Mouse (Mus musculus) heart, adult 18-20 months (tissue): ENCODE measurements around the gene Olfr969. TPM values are rescaled to one million over a fixed set of nuclear protein-coding genes. Genes with fewer than 3 reads are reported as not detected.
"Not testable (repeated sequence)": the region's sequence is repeated elsewhere in the genome, so short reads cannot be mapped to it uniquely, and the experiment has no call there.

ENCODE experiments used
- DNase-seq, 2 experiments: peaks; one replicate each; pipeline ENCODE4 v3.0.0; 2021 to 2022; ENCODE audit warnings: mixed read lengths in 1 of 2
- long read RNA-seq, 2 experiments: library from polyadenylated mRNA; stranded (forward); transcript quantifications; one replicate each; pipeline ENCODE4 v2.0.0; 2021
- total RNA-seq, 2 experiments: library from RNA; stranded (reverse); gene quantifications; 2 replicates each; pipeline ENCODE4 v1.2.3; 2021

Gene Olfr969
- total RNA-seq = not detected
- long read RNA-seq, experiment 1 = 0 reads
- long read RNA-seq, experiment 2 = 0 reads

DNA sequence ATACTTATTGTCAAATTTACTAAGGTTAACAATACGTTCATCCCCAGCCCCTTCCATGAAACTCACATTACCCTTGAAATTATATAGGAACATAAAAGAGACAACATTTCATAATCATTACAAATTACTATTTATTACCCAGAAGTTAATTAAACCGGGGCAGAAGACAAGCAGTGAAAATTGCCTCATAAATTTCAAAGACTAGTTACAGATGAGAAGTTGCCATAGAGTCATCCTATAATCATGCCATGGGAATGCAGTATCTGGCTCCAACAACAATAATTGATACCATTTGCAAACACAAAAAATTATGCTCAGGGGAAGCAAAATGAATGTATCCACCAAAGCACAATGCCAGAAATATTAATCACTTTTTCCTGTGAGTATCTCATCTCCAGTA lies at the start of gene Olfr969:
Olfr969 (plus strand) TSS at position 388 of the 400 bp plus-strand sequence.
- no peak for DNase-seq

GRCm38 (mm10) chr9:39745949-39746348 lies 44.8 kb upstream of the Olfr969 start, which contains the start of gene Olfr967:
TSS of gene Olfr967 (plus strand) at chr9:39746249.
- DNase-seq = no peak

- no peak for DNase-seq
Observed at GRCm38 (mm10) chr9:39746428-39746827, 44.3 kb upstream of the Olfr969 start.

GRCm38 (mm10) chr9:39783153-39783552 lies 7.6 kb upstream of the Olfr969 start, which contains the start of gene Olfr968:
TSS of gene Olfr968 (minus strand) at chr9:39783253.
- DNase-seq = no peak

- no peak for DNase-seq
Observed at GRCm38 (mm10) chr9:39808560-39808959, 17.8 kb downstream of the Olfr969 start, which contains the start of gene Olfr970. TSS of gene Olfr970 (plus strand) at chr9:39808860.

GRCm38 (mm10) chr9:39836576-39836975 lies 45.8 kb downstream of the Olfr969 start, which contains the start of gene Olfr971:
TSS of gene Olfr971 (plus strand) at chr9:39836876.
- DNase-seq = not testable (repeated sequence)

Other genes starting within 250 kb of the Olfr969 start
- not detected for gene Olfr958, start 236.9 kb upstream of the Olfr969 start, total RNA-seq
- not detected for gene Olfr959, start 215.4 kb upstream of the Olfr969 start, total RNA-seq
- gene AW551984, start 186.5 kb upstream of the Olfr969 start, total RNA-seq = under 1 TPM; 0.13 to 0.22 TPM
- gene Olfr148, start 180.3 kb upstream of the Olfr969 start, total RNA-seq = not detected
- gene Olfr960, start 169.6 kb upstream of the Olfr969 start, total RNA-seq = not detected
- not detected for gene Olfr961, start 145.9 kb upstream of the Olfr969 start, total RNA-seq
- gene Olfr963, start 123.7 kb upstream of the Olfr969 start, total RNA-seq = not detected
- gene Olfr149, start 83.8 kb upstream of the Olfr969 start, total RNA-seq = not detected
- gene Olfr965, start 79.6 kb upstream of the Olfr969 start, total RNA-seq = not detected
- gene Olfr150, start 60.0 kb upstream of the Olfr969 start, total RNA-seq = not detected
- gene Olfr967, start 44.7 kb upstream of the Olfr969 start, total RNA-seq = not detected
- gene Olfr968, start 7.7 kb upstream of the Olfr969 start, total RNA-seq = not detected
- gene Olfr970, start 17.9 kb downstream of the Olfr969 start, total RNA-seq = not detected
- gene Olfr971, start 45.9 kb downstream of the Olfr969 start, total RNA-seq = not detected
- not detected for gene Olfr972, start 75.5 kb downstream of the Olfr969 start, total RNA-seq
- gene Olfr229, start 116.4 kb downstream of the Olfr969 start, total RNA-seq = not detected
- not detected for gene Olfr974, start 146.6 kb downstream of the Olfr969 start, total RNA-seq
- not detected for gene Olfr975, start 161.1 kb downstream of the Olfr969 start, total RNA-seq
- not detected for gene Olfr976, start 170.2 kb downstream of the Olfr969 start, total RNA-seq
- gene Olfr978, start 201.2 kb downstream of the Olfr969 start, total RNA-seq = not detected
- gene Olfr979, start 212.5 kb downstream of the Olfr969 start, total RNA-seq = not detected
- not detected for gene Olfr980, start 218.6 kb downstream of the Olfr969 start, total RNA-seq
- not detected for gene Olfr981, start 230.5 kb downstream of the Olfr969 start, total RNA-seq